Mouse (Mus musculus): ENCODE measurements at regions not wholly inside any gene's neighbourhood (a gene's known extent, or its start where the extent isn't known, plus 50 kb on each side); places are given as distances from the start of the nearest gene placed in this dataset.
"Not testable (repeated sequence)": the region's sequence is repeated elsewhere in the genome, so short reads cannot be mapped to it uniquely, and the experiment has no call there.

DNA sequence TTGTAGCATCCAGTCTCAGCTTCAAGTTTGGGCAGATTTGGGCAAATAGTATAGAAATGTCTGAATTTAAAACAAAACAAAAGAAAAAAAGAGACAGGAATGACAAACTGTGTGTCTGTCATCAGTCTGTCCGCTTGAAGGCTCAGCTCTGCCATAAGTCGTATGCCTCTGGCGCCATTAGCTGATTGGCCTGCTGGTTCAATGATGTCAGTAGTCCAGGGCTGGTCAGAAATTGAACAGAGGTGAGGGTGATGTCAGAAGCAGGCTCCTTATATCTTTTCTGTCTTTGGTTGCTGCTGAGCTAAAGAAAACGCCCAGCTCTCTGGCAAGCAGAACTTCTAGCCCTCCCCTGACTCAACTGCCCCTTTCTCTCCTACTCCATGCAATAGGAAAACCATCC lies 253.9 kb upstream of the Tgfbr2 start:
- intact Hi-C loops (cut with DNase I) = loop anchor here (5.0 kb wide), 1 partner anchor 123 kb away; no protein-coding TSS in a partner anchor
- DNase-seq (ENCODE audit: extremely low spot score in 1 of 2, low spot score in 2 of 2) = no peak

DNA sequence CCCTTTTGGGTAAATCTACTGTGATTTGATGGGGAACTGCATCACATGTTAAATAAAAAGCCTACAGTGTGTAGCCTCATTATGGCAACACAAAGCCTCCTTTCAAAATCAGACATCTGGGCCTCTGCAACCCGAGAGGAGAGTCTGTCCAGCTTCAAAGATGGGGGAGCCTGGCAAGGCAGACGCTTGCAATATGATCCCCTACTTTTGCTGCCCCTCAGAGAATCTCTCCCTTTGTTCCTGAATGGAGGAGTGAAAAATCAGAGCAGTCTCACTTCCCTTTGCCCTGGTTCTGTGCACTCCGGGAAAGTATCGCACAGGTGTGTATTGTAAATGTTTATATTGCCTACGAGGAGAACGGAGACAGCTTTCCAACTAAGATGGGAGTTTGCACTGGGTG lies 253.3 kb upstream of the Tgfbr2 start:
- intact Hi-C loops (cut with DNase I) = loop anchor here (5.0 kb wide), 1 partner anchor 124 kb away; no protein-coding TSS in a partner anchor

DNA sequence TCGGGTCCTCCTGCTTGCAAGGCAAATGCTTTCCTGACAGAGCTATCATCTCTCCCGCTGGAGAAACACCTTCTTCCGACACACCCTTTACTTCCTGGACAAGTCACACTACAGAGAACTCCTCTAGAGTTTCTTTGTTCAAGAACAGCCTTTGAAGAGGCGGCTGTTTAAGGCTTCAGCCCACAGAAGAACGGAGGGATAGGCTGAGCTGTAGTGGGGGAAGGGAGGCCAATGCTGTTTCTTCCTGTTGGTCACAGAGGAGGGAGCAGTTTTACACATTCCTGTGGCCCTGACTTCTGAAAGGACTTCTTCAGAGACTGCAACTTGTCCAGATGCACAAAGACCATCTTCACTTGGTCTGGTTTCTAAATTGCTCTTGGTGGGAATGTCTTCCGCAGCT lies 252.1 kb upstream of the Tgfbr2 start:
- intact Hi-C loops (cut with DNase I) = loop anchor here (5.0 kb wide), 1 partner anchor 125 kb away; no protein-coding TSS in a partner anchor
- DNase-seq (ENCODE audit: extremely low spot score in 1 of 2, low spot score in 2 of 2) = peak in 1 of 2 experiments; percentile 36

More for the DNA sequence above, 253.3 kb upstream of the Tgfbr2 start:
- no peak for DNase-seq (ENCODE audit: extremely low spot score in 1 of 2, low spot score in 2 of 2)

DNA sequence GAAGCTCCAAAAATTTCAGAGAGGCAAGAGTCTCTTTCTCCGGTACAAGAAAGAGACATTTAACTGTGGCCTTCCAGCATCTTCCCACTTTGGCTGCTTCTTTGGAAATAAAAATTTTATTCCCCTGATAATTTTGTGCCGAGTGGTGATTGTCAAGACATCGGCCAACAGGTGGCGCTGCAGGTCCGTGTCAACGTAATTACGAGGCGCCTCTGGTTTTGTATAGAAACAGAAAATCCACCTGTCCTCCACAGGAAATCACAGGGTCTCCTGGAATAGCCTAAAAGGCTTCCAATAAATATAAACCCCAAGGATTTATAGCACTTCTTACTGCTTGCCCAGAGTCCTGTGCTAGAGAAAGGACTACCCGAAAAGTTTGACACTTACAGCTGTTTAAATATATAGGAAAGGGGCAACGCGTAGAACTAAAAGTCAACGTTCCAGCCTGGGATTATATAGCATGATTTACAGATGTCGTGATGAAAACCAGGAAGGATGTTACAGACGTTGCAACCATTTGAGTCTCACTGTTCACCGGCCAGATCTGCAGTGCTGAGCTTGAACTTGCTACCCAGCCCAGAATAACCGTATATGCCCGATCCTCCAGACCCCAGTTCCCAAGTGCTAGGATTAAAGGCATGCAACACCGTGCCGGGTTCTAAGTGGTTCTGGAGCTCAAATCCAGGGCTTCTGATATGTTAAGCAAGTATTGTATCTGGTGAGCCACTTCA lies 251.3 kb upstream of the Tgfbr2 start:
- DNase-seq (ENCODE audit: extremely low spot score in 1 of 2, low spot score in 2 of 2) = peak; percentile 57 to 83
- intact Hi-C loops (cut with DNase I) = loop anchor here (5.0 kb wide), 1 partner anchor 126 kb away; no protein-coding TSS in a partner anchor

DNA sequence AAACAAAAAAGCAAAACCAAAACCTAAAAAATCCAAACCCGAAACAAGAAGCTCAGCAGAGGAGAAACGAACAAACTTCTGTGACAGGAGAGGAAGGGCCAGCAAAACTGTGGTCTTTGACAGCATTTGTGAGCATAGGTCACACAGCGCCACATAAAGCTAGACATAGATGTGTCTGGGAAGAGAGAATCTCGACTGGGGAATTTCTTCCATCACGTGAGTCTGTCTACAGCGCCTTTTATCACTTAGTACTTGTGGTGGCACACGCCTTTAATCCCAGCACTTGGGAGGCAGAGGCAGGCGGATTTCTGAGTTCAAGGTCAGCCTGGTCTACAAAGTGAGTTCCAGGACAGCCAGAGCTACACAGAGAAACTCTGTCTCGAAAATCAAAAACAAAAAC lies 250.2 kb upstream of the Tgfbr2 start:
- intact Hi-C loops (cut with DNase I) = loop anchor here (5.0 kb wide), 1 partner anchor 127 kb away; no protein-coding TSS in a partner anchor
- not testable (repeated sequence) for DNase-seq (ENCODE audit: extremely low spot score in 1 of 2, low spot score in 2 of 2)

DNA sequence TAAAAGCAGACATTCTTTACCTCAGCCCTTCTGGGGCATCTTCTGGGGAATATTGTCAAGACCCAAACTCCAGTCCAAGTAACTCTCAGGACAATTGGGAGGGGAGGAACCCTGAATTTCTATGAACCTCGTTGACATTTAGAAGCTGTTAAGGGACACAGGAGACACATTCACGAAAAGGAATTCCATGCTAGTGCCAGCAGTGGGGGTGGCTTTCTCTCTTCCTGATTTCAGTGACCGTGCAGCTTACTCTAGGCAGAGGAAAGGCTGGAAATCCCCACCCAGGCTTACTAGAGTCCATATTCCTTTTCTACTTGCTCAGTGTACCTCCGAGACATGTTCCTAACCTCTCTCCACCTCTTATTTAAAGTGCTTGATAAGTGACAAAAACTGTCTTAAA lies 239.9 kb upstream of the Tgfbr2 start:
- DNase-seq (ENCODE audit: extremely low spot score in 1 of 2, low spot score in 2 of 2) = no peak
- intact Hi-C loops (cut with DNase I) = no loop called here

DNA sequence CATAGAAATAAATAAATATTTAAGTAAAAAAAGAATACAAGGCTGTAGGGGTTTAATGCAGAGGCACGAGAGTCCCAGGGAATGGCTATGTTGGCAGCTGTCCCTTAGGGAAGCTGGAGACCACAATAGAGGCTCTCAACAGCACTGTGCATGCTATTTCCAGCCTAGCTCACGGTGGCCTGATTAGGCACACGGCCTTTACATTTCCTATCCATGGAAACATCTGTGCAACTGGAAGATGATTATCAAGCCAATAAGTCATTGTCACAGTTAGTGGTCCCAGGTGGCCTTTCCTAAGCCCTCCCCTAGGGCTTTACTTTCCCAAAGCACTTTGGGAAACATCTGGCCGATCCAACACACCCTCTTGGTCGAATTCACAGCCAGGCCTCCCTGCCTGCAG lies 235.9 kb upstream of the Tgfbr2 start:
- intact Hi-C loops (cut with DNase I) = no loop called here
- no peak for DNase-seq (ENCODE audit: extremely low spot score in 1 of 2, low spot score in 2 of 2)

DNA sequence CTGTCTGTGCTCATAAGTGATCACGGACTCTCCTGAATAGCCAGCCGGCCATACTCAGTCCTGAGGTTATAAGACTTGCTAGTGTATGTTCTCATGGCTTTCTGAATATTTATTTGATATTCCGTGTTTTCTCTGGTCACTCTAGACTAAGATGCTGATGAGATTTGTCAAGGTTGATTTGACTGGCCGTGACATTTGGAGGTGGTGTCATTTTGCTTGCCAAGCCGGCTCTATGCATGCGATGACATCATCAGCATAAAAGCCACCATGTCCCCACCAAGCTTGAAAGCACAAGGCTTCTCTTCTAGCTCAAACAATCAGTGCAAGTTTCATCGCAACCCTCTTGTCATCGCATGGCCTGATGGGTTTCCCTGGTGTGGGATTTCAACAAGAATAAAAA lies 235.3 kb upstream of the Tgfbr2 start:
- intact Hi-C loops (cut with DNase I) = no loop called here
- no peak for DNase-seq (ENCODE audit: extremely low spot score in 1 of 2, low spot score in 2 of 2)

DNA sequence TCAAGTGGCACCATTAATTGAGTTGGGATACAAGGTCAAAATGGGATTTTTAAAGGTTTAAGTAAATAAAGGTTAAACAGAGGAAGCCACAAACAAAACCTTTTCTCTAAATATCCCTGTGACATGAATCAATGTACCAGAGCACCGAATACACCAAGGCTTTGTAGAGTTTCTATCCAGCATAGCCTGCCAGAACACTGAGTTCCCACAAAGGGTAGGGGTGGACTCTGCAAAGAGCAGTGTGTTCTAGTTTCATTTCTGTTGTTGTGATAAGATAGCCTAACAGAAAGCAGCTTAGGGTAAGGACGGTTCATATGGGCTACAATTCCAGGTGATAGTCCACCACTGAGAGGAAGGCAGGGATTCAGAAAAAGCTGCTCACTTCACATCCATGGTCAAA lies 233.0 kb upstream of the Tgfbr2 start:
- DNase-seq (ENCODE audit: extremely low spot score in 1 of 2, low spot score in 2 of 2) = no peak
- intact Hi-C loops (cut with DNase I) = no loop called here

DNA sequence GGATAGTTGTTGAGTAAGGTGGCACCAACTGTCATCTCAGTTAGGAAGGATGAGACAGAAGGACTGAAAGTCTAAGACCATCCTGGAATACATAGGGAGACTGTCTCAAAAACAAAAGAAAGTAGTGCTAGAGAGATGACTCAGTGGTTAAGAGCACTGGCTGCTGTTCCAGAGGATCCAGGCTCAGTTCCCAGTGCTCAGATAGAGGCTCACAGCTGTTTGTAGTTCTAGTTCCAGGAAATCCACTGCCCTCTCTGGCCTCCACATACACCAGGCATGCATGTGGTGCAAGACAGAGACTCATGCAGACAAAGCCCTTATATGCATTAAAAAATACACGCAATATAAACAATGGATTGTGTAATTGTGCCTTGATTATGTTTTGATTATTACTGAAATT lies 229.9 kb upstream of the Tgfbr2 start:
- intact Hi-C loops (cut with DNase I) = no loop called here
- no peak for DNase-seq (ENCODE audit: extremely low spot score in 1 of 2, low spot score in 2 of 2)

DNA sequence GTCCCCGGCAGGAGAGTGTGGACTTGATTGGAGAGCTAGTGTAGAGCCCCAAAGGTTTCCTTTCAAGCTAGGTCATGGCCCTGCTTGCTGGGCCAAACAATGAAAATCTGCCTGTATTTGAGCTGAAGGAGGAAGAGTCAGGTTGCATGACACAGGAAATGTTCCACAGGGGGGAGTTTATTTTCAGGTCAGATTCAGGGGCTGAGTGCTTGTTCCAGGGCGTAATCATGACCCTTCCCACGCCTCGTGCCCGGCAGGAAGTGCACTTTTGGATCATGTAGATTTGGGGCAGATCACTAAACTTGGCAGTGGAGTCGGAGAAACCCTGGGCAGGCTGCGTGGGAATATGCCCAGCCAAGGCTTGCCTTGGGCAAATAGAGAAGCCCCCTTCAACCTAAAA lies 226.7 kb upstream of the Tgfbr2 start:
- intact Hi-C loops (cut with DNase I) = no loop called here
- peak in 1 of 2 experiments; percentile 50 for DNase-seq (ENCODE audit: extremely low spot score in 1 of 2, low spot score in 2 of 2)

DNA sequence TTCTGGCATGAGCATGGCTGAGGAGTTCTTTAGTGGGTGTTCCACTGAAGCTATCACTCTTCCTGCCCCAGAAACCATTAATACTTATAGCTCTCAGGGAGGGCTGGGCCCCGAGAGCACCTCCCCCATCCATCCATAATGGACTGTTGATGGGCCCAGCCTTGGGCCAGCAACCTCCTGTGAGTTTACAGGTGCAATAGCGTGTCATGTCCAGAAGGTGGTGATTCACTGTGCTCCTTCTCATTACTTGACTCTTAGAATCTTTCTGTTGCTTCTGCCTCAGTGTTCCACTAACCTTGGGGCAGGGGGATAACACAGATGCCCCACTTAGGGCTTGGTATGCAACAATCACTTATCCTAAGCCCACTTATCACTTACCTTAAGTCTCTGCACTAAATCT lies 225.1 kb upstream of the Tgfbr2 start:
- no peak for DNase-seq (ENCODE audit: extremely low spot score in 1 of 2, low spot score in 2 of 2)
- intact Hi-C loops (cut with DNase I) = no loop called here

DNA sequence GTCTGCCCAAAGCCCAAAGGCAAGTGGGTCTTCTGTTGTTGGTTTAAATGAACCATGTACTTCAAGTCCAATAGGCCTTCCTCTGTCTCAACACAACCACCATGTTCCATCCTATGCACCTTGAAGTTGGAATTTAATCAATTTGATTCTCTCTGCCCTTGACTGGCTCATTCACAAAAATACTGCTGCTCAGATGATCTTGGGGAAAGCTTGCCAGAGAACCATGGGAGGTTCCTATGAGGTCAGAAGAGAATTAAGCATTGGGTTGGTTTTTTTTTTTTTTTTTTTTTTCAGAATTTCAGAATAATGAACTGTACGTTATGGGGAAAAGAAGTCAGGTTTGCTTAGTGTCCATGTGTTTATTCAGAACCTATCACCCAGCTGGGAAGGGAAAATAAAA lies 224.1 kb upstream of the Tgfbr2 start:
- no peak for DNase-seq (ENCODE audit: extremely low spot score in 1 of 2, low spot score in 2 of 2)
- intact Hi-C loops (cut with DNase I) = no loop called here

DNA sequence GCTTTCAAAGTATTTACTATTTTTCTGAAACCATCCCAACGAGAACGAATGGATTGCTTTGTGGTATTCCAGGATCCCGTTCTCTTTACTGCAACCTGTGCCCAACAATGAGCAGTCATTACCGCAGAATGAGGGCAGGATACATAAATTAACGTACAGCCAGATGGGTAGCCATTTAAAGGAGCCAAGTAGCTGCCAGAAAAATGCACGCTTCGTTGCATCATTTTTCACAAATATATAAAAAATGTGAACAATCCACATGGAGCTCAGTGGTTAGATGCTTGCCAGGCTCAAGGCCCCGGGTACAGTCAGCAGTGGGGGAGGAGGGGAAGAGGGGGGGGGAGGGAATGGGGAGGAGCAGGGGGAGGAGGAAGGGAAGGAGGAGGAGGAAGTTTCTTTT lies 217.1 kb upstream of the Tgfbr2 start:
- no peak for DNase-seq (ENCODE audit: extremely low spot score in 1 of 2, low spot score in 2 of 2)
- intact Hi-C loops (cut with DNase I) = no loop called here

DNA sequence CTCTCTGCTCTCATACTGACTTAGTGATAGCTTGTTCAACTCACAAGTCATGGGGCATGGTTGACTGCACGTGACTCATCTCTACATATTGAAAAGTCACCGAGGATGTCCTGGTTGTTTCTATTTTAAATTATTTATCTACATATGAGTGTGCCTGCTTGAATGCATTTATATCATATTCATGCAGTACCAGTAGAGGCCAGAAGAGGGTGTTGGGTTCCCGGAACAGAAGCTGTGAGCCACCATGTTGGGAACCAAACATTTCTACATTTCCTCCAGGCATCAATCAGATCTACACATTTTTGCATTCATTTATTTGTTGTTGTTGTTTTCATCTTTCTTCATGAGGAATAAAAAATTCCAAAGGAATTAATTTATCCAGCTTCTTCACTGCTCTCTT lies 214.6 kb upstream of the Tgfbr2 start:
- no peak for DNase-seq (ENCODE audit: extremely low spot score in 1 of 2, low spot score in 2 of 2)
- intact Hi-C loops (cut with DNase I) = loop anchor here (10.0 kb wide), 1 partner anchor 295 kb away; no protein-coding TSS in a partner anchor

DNA sequence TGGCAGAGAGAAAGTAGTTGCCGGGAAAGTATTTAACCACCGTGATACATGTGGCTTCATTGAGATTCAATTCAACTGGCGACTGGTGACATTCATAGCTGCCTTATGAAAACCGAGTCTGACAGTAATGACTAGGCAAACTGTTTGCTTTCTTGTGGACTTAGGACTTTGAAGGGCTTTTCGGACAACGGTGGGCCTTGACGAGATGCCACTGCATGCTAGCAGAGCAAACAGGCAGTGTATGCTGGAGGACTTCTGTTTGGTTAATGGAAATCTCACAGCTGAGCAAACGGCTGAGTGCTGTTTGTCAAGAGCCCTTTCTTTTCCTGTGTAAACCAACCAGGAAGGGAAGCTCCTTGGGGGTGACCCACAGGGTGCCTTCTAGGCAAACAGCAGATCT lies 213.7 kb upstream of the Tgfbr2 start:
- no peak for DNase-seq (ENCODE audit: extremely low spot score in 1 of 2, low spot score in 2 of 2)
- intact Hi-C loops (cut with DNase I) = loop anchor here (10.0 kb wide), 1 partner anchor 294 kb away; no protein-coding TSS in a partner anchor

DNA sequence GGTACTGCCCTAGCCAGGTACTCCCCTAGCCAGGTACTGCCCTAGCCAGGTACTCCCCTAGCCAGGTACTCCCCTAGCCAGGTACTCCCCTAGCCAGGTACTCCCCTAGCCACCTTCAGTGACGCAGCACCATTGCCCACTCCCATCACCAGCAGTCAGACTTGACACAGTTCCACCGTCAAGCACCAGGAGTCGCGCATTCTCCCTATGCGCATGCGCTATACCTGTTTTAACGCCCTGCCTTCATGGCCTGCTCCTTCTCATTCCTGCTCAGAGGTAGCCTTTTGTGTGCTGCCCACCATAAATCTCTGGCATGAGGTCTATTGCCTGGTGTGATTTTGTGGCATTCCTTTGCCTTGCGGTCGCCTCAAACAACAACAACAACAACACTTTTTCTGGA lies 212.9 kb upstream of the Tgfbr2 start:
- intact Hi-C loops (cut with DNase I) = loop anchor here (10.0 kb wide), 1 partner anchor 293 kb away; no protein-coding TSS in a partner anchor
- no peak for DNase-seq (ENCODE audit: extremely low spot score in 1 of 2, low spot score in 2 of 2)

DNA sequence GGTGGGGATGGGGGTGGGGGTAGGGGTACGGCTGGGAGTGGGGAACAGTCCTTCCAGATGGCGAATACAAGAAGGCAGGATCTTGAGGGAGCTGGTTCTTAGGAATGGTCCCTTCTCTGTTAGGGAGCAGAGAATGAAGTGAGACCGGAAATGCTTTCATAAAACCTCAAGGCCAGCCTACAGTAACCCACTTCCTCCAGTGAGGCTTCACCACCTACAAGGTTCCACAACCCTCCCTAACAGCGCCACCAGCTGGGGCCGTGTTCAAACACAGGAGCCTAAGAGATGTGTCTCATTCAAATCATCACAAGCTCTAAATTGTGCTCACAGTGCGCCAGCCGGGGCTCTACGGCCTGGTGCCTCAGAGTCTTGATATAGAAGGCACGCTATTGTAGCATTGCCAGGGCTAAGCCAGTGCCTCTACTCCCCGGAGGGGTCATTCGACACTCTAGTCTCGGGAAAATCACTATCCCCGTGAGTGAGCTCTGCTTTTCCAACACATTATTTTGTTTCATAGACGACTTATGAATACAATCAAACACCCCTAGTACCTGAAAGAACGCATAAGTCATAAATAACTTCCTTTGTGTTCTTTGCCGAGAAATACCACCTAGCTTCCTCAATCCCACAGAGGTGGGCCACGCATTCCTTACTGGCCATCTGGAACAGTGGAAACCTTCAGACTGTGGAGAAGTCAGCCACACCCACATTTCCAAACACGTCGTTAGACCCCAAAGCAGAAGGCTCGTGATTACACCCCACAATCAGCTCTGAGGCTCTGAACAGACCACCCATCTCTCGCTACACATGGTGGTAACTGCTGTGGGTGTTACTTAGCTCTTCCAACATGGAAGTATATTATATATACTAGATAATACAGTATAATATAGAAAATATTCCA lies 209.3 kb upstream of the Tgfbr2 start:
- intact Hi-C loops (cut with DNase I) = loop anchor here (10.0 kb wide), 1 partner anchor 290 kb away; no protein-coding TSS in a partner anchor
- peak; percentile 36 to 88 for DNase-seq (ENCODE audit: extremely low spot score in 1 of 2, low spot score in 2 of 2)

DNA sequence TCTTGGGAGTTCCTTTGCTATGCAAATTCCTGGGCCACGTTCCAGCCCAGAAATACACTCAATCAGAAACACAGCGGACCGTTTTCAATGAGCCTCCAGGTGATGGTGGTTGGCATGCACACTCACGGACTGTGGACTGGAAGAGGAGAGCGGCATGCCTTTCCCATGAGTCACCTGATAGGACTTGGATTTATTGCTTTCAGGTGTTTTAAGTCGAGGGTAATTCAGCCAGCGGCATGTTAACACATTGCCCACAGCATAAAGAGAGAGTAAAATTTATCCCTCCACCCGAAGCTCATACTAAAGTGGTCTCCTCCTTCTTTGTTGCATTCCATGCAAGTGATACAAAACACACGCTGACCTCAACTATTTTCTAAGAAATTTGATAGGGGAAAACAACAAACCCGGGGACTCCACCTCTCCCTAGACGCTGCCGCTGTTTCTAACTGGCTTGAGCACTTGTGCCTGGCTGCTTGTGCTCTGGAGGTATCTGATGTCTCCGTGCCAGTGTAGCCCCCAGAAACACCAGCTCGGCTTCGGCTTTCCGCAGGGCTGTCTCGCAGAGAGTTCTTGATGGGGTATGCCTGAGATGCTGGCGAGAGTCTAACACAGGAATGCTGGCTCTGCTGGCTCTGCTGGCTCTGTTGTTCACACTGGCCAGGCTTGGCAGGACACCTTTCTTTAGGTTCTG lies 208.4 kb upstream of the Tgfbr2 start:
- peak in 1 of 2 experiments; percentile 34 for DNase-seq (ENCODE audit: extremely low spot score in 1 of 2, low spot score in 2 of 2)
- intact Hi-C loops (cut with DNase I) = loop anchor here (10.0 kb wide), 1 partner anchor 289 kb away; no protein-coding TSS in a partner anchor

Data from left cerebral cortex, postnatal 10 days (tissue).